Mouse (Mus musculus) heart, embryonic 12.5 days (tissue): Measurements from ENCODE around the gene Eml2. TPM values are rescaled to one million over a fixed set of nuclear protein-coding genes. Genes with fewer than 3 reads are reported as not detected.

Experiments
- ATAC-seq: fragments of 200-750 bp; cut with Nextera tagmentation; 2 replicates; pipeline ENCODE4 v1.8.0; 2017; ENCODE audit warnings: moderate TSS enrichment, moderate library complexity; ENCODE audit not compliant: insufficient number of reproducible peaks, low FRiP score
- H3K27ac ChIP-seq: fragments of 300-500 bp; sonication (generic); 2 replicates; pipeline ENCODE4 v1.5.1; 2016; ENCODE audit warnings: mild to moderate bottlenecking, moderate library complexity; ENCODE audit not compliant: poor library complexity, severe bottlenecking
- H3K27me3 ChIP-seq: fragments of 300-500 bp; sonication (generic); replicated peaks from 2 replicates; pipeline ENCODE4 v1.6.1; 2016; ENCODE audit warnings: mild to moderate bottlenecking, moderate library complexity
- H3K36me3 ChIP-seq: fragments of 300-500 bp; sonication (generic); 2 replicates; pipeline ENCODE4 v1.6.1; 2016; ENCODE audit warnings: mild to moderate bottlenecking, moderate library complexity
- H3K4me1 ChIP-seq: fragments of 300-500 bp; sonication (generic); replicated peaks from 2 replicates; pipeline ENCODE4 v1.6.1; 2016; ENCODE audit warnings: mild to moderate bottlenecking
- H3K4me2 ChIP-seq: fragments of 300-500 bp; sonication (generic); 2 replicates; pipeline ENCODE4 v1.6.1; 2016; ENCODE audit warnings: mild to moderate bottlenecking, moderate library complexity
- H3K4me3 ChIP-seq: fragments of 300-500 bp; sonication (generic); 2 replicates; pipeline ENCODE4 v1.5.1; 2016; ENCODE audit warnings: mild to moderate bottlenecking
- H3K9ac ChIP-seq: fragments of 300-500 bp; sonication (generic); 2 replicates; pipeline ENCODE4 v1.6.1; 2016; ENCODE audit warnings: mild to moderate bottlenecking, moderate library complexity
- H3K9me3 ChIP-seq: fragments of 300-500 bp; sonication (generic); replicated peaks from 2 replicates; pipeline ENCODE4 v1.6.1; 2016; ENCODE audit warnings: mild to moderate bottlenecking, moderate library complexity
- WGBS: fragments of 180-500 bp; shearing (Covaris S2); methylation state at CpG from one replicate; pipeline ENCODE4 v1.1.7; 2016; 5-methylcytosine and 5-hydroxymethylcytosine counted together
- polyA plus RNA-seq: library from polyadenylated mRNA; unstranded; fragments of >200 nt; fragmentation: Nextera tagmentation; extraction: Ambion mirVana; gene quantifications from 2 replicates; pipeline ENCODE4 v1.2.1, GENCODE M21; 2016

Eml2 gene
- polyA plus RNA-seq, 1 experiment from 2014 or later, result 18.2 TPM

DNA sequence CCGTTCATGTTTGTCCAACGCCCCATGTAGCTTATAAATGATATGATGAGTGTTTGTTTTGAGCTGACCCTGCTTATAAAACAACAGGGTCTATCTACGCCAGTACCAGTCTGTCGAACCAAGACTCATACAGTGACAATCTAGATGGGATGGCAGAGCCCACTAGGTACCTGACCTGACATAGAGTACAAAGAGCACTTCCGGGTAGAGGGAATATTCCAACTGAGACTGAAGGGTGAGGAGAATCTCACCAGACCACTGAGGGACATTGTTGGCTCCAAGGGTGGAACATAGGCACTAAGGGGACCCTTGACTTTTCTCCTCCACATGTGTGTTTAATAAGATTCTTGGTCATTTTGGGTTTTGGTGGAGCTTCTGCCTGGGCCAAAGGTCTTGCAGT, 53.2 kb downstream of the Eml2 start:
- H3K9ac ChIP-seq, result peak overlapping the region; percentile 77
- ATAC-seq, result no peak

DNA sequence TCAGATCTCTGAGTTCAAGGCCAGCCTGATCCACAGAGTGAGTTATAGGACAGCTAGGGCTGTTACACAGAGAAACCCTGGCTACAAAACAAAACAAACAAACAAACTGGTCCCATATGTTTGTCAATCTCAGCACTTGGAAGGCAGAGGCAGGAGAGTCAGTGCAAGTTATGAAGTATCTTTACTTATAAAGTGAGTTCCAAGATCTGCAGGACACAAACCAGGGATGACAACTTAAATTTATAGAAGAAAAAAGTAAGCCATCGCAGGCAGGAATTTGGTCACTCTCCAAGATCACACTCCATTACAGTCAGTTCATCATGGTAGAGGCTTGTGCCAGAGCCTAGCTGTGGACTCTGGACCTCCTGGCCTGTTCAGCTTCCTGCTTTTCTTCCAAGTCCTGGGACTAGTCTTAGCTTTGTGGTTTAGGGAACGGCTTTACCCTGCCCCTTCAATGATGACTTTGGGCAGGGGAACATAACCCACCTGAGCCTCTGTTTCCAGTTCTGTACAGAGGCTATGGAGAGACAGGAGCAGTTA, 53.9 kb downstream of the Eml2 start:
- Histone ChIP-seq H3K9ac (no peak overlapping the region; the same call in 1 of the 2 replicates), H3K4me3 (peak overlapping the region; percentile 63; the same call in 1 of the 2 replicates), H3K9me3 (no peaks in the 10 kb centered on the region), H3K4me2 (peak overlapping the region; percentile 80; the same call in 1 of the 2 replicates), H3K36me3 (peaks cover 27% of the 10 kb centered on the region), H3K27me3 (no peaks in the 10 kb centered on the region), H3K4me1 (peaks cover 31% of the 10 kb centered on the region), H3K27ac (no peak overlapping the region)
- 92% methylated on average over 2 of the region's 2 CpGs for WGBS
- no peak for ATAC-seq

More for the DNA sequence above, 53.2 kb downstream of the Eml2 start:
- peak overlapping the region; percentile 65 for H3K27ac ChIP-seq
- H3K4me3 ChIP-seq, result peak overlapping the region; percentile 63
- H3K4me1 ChIP-seq, result peaks cover 25% of the 10 kb centered on the region
- no peaks in the 10 kb centered on the region for H3K27me3 ChIP-seq
- H3K4me2 ChIP-seq, result peak overlapping the region; percentile 80
- H3K36me3 ChIP-seq, result peaks cover 27% of the 10 kb centered on the region
- no peaks in the 10 kb centered on the region for H3K9me3 ChIP-seq
- 39% methylated on average over 5 of the region's 5 CpGs for WGBS

DNA sequence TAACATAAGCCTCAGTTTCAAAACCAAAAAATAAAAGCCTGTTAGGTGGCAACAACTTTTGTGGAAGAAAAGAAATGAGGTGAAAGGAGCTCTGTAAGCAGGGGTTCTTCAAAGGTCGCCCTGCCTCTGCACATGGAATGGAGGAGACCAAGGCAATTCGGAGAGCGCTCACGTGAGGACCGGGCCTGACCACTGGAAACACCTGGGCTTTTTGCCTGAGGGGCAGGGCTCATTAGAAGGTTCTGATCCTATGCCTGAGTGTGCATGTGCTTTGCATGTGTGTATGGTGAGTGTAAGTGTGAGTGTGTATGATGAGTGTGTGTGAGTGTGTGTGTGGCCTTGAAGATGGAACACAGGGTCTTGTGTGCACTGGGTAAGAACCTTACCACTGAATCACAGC, 54.7 kb downstream of the Eml2 start:
- H3K27ac ChIP-seq, result no peak overlapping the region
- H3K9me3 ChIP-seq, result no peaks in the 10 kb centered on the region
- no peak overlapping the region for H3K4me3 ChIP-seq
- H3K9ac ChIP-seq, result no peak overlapping the region
- peaks cover 38% of the 10 kb centered on the region for H3K4me1 ChIP-seq
- no peaks in the 10 kb centered on the region for H3K27me3 ChIP-seq
- H3K4me2 ChIP-seq, result no peak overlapping the region
- ATAC-seq, result no peak
- H3K36me3 ChIP-seq, result peaks cover 20% of the 10 kb centered on the region
- WGBS, result 92% methylated on average over 5 of the region's 5 CpGs

DNA sequence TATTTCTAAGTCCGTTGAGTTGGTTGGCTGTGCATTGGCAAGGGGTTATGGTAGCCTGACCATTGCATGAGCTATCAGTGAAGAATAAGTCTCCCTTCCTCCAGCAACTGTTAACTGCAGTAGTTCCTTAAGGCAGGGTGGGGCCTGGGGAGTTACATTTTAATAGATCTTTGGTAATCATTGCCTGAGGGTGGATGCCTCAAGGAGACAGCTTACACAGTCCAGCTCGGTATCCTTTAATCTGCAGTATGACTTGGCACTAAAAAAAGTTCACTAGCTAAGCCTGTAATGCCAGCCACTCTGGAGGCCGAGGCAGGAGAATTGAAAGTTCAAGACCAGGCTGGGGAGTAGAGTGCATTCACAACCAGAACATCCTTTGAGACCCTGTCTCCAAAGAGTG, 55.6 kb downstream of the Eml2 start:
- Histone ChIP-seq H3K4me3 (no peak overlapping the region), H3K36me3 (peaks cover 18% of the 10 kb centered on the region), H3K27me3 (no peaks in the 10 kb centered on the region), H3K27ac (no peak overlapping the region), H3K9me3 (no peaks in the 10 kb centered on the region), H3K9ac (no peak overlapping the region), H3K4me1 (peaks cover 45% of the 10 kb centered on the region), H3K4me2 (no peak overlapping the region)
- 87% methylated on average over 3 of the region's 3 CpGs for WGBS
- no peak for ATAC-seq

DNA sequence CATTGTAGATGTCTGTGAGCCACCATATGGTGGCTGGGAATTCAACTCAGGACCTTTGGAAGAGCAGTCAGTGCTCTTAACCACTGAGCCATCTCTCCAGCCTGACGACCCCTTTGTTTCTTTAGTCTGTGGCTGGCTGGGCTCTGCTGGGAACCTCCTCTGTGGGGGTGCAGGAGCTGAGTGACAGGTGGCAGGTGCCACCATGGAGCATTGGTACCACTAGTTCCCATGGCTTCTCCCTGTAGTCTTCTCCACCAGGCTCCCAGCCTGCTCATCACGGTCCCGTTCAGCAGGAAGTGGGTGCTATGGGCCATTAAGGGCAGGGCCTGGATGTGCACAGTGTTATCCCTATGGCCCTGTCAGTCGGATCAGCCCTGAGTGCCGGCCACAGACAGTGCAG, 58.4 kb downstream of the Eml2 start:
- H3K27ac ChIP-seq, result no peak overlapping the region
- 78% methylated on average over 5 of the region's 5 CpGs for WGBS
- ATAC-seq, result no peak
- no peak overlapping the region for H3K9ac ChIP-seq
- peaks cover 60% of the 10 kb centered on the region for H3K4me1 ChIP-seq
- no peaks in the 10 kb centered on the region for H3K27me3 ChIP-seq
- peaks cover 18% of the 10 kb centered on the region for H3K36me3 ChIP-seq
- no peak overlapping the region for H3K4me2 ChIP-seq
- H3K4me3 ChIP-seq, result no peak overlapping the region
- no peaks in the 10 kb centered on the region for H3K9me3 ChIP-seq

DNA sequence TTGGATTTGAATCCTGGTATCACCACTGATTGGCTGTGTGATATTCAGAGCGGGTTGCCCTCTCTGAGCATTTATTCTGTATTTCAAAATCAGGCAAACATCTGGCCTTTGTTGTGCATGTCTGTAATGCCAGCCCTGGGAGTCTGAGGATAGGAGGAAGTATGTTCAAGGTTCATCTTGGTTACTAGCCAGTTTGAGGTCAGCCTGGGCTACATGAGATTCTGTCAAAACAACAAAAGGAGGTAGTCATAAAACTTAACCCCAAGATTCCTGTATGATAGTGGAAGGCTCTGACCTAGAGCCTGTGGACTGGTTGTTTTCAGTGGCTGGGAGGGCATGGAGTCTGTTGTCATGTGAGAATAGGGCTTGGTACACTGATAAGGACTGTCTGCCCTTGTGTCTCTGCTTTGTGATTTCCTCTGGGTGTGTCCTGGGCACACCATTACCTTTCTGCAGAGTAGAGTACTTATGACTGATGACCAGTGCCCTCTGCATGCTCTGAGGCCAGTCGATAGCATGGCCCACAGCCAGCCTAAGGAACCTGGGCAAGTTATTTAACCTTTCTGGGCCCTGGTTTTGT, 59.0 kb downstream of the Eml2 start:
- Histone ChIP-seq H3K4me3 (no peak overlapping the region), H3K27me3 (no peaks in the 10 kb centered on the region), H3K9me3 (no peaks in the 10 kb centered on the region), H3K4me2 (no peak overlapping the region), H3K27ac (no peak overlapping the region), H3K9ac (no peak overlapping the region), H3K4me1 (peaks cover 60% of the 10 kb centered on the region), H3K36me3 (peaks cover 21% of the 10 kb centered on the region)
- no peak for ATAC-seq
- 78% methylated on average over 2 of the region's 2 CpGs for WGBS

DNA sequence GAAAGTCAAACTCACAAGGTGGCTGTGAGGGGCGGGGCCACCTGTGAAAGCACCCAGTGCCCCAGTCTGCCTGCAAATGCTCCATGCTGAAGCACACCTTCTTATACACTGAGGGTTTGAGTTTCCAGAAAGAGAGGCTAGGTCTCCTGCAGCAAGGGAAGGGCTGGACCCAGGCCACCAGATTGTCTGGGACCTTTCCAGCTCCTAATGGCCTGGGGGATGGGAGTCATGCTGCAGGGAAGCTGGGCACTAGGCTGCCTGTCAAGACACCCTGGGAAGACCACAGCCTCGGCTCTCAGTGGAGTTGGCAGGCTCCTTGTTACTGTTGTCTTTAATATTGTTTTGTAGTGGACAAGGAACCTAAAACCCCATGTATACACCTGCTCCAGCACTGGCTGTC, 60.2 kb downstream of the Eml2 start:
- no peaks in the 10 kb centered on the region for H3K9me3 ChIP-seq
- no peak overlapping the region for H3K4me3 ChIP-seq
- H3K27ac ChIP-seq, result peak overlapping the region; percentile 57
- H3K9ac ChIP-seq, result peak overlapping the region; percentile 28
- 73% methylated on average over 2 of the region's 2 CpGs for WGBS
- no peak overlapping the region for H3K4me2 ChIP-seq
- peaks cover 54% of the 10 kb centered on the region for H3K4me1 ChIP-seq
- ATAC-seq, result no peak
- H3K36me3 ChIP-seq, result peaks cover 24% of the 10 kb centered on the region
- no peaks in the 10 kb centered on the region for H3K27me3 ChIP-seq

DNA sequence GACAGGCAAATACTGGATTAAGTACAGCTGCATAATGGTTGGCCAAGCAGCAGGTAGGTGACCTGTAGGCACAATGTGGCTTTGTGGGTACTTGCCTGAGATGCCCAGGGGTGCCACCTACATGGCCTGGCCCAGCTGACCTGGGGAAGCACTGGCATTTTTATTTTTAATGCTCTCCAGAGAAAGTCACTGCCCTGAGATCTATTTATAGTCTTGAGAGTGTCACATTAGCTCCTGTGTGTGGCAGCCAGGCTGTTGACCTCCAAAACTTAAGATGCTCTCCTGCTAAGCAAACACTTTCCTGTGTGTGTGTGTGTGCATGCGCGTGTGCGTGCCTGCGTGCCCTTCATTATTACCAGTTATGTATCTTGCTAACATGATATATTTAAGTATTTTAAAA, 62.1 kb downstream of the Eml2 start:
- Histone ChIP-seq H3K4me2 (peak overlapping the region; percentile 16; the same call in 1 of the 2 replicates), H3K9ac (no peak overlapping the region), H3K36me3 (peaks cover 14% of the 10 kb centered on the region), H3K27ac (peak overlapping the region; percentile 90), H3K4me1 (peaks cover 53% of the 10 kb centered on the region), H3K4me3 (no peak overlapping the region), H3K27me3 (no peaks in the 10 kb centered on the region), H3K9me3 (no peaks in the 10 kb centered on the region)
- WGBS, result 75% methylated on average over 4 of the region's 4 CpGs
- ATAC-seq, result no peak

DNA sequence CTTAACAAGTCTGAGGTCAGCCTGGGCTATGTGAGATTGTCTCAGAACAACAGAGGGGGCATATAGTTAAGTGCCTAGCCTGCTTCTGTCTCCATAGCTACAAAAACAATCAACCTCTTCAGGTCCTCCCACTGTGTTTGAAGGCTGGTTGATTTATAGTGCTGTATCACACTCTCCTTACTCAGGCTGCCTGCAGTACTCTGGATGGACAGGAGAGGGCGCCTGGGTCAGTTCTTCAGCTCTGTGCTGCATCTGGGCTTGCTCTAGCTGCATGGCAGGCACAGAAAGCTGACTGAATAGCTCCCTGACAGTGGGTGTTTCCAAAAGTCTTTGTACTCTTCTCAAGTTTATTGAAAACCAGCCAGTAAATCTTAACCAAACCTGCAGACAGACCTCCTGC, 63.2 kb downstream of the Eml2 start:
- peak; percentile 81 for ATAC-seq
- Histone ChIP-seq H3K4me1 (peaks cover 53% of the 10 kb centered on the region), H3K27ac (peak overlapping the region; percentile 90), H3K4me2 (no peak overlapping the region), H3K36me3 (peaks cover 14% of the 10 kb centered on the region; the same call in 1 of the 2 replicates), H3K27me3 (no peaks in the 10 kb centered on the region), H3K9ac (0 out of 2 replicates have a peak overlapping the region, but pooled peaks have one; percentile 3), H3K4me3 (no peak overlapping the region), H3K9me3 (no peaks in the 10 kb centered on the region)
- WGBS, result 0% methylated on average over 1 of the region's 1 CpGs

DNA sequence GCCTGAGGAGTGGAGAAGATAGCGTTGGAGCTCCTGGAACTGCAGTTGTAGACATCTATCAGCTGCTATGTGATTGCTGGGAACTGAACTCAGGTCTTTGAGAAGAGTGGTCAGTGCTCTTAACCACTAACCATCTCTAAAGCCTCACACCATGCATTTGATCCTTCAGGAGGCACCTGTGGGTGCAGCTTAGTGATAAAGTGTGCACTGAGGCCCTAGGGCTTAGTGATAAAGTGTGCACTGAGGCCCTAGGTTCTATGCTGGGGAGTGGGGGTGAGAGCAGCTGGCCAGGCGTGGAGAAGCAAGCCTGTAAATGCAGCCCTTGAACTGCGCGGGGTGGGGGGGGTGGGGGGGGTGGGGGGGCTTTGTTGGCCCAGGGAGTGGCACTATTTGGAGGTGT, 63.8 kb downstream of the Eml2 start:
- no peak overlapping the region for H3K4me2 ChIP-seq
- no peak for ATAC-seq
- peaks cover 20% of the 10 kb centered on the region for H3K36me3 ChIP-seq
- H3K4me3 ChIP-seq, result no peak overlapping the region
- peaks cover 48% of the 10 kb centered on the region for H3K4me1 ChIP-seq
- WGBS, result 60% methylated on average over 4 of the region's 4 CpGs
- H3K9me3 ChIP-seq, result no peaks in the 10 kb centered on the region
- H3K9ac ChIP-seq, result no peak overlapping the region
- H3K27ac ChIP-seq, result 0 out of 2 replicates have a peak overlapping the region, but pooled peaks have one; percentile 25
- H3K27me3 ChIP-seq, result no peaks in the 10 kb centered on the region

DNA sequence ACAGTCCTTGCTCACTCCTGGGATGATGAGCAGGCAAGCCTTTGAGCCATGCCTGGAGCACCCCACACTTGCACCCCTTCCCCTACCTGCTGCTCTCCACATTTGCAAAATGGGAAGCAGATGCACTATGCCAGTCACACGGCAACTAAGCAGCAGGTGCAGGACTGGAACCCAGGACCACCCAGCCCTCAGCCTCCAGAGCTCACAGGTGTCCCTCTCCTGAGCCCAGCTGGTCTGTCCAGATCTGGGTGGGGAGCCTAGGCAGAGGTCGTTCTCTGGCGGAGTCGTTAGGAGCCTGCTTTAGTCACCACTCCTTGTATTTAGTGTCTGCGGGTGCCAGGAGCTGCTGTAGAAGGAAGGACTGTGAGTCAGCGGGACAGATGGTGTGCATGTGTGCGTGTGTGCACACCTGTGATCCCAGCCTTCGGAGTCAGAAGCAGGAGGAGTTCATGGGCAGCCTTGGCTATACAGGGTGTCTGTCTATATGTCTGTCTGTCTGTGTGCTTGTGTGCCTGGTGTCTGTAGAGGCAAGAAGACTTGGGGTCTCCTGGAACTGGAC, 64.8 kb downstream of the Eml2 start:
- H3K4me3 ChIP-seq, result no peak overlapping the region
- peaks cover 39% of the 10 kb centered on the region for H3K4me1 ChIP-seq
- no peak for ATAC-seq
- no peak overlapping the region for H3K27ac ChIP-seq
- no peak overlapping the region for H3K4me2 ChIP-seq
- H3K36me3 ChIP-seq, result peaks cover 30% of the 10 kb centered on the region
- no peaks in the 10 kb centered on the region for H3K9me3 ChIP-seq
- H3K9ac ChIP-seq, result no peak overlapping the region
- WGBS, result 82% methylated on average over 8 of the region's 8 CpGs
- H3K27me3 ChIP-seq, result no peaks in the 10 kb centered on the region
